Mouse (Mus musculus) lung, postnatal 0 days (tissue): ENCODE data around the gene Drd4. TPM values are rescaled to one million over a fixed set of nuclear protein-coding genes. Genes with fewer than 3 reads are reported as not detected.

ENCODE experiments used
- ATAC-seq: fragments of 200-750 bp; cut with Nextera tagmentation; 2 replicates; pipeline ENCODE4 v1.8.0; 2017; ENCODE audit warnings: moderate library complexity
- DNase-seq: peaks from one replicate; pipeline ENCODE4 v3.0.0-alpha.2; 2016; ENCODE audit warnings: low spot score
- H3K27ac ChIP-seq: fragments of 300-500 bp; sonication (generic); 2 replicates; pipeline ENCODE4 v1.5.1; 2014; ENCODE audit warnings: antibody characterized with exemption, mild to moderate bottlenecking, low read length, mixed read lengths
- H3K27me3 ChIP-seq: fragments of 300-500 bp; sonication (generic); replicated peaks from 2 replicates; pipeline ENCODE4 v1.6.1; 2014; ENCODE audit warnings: low read length, mixed read lengths; ENCODE audit not compliant: insufficient read depth
- H3K36me3 ChIP-seq: fragments of 300-500 bp; sonication (generic); 2 replicates; pipeline ENCODE4 v1.6.1; 2014; ENCODE audit warnings: low read length, mixed read lengths; ENCODE audit not compliant: insufficient read depth
- H3K4me1 ChIP-seq: fragments of 300-500 bp; sonication (generic); 2 replicates; pipeline ENCODE4 v1.6.1; 2014; ENCODE audit warnings: antibody characterized with exemption, low read depth, low read length, mixed read lengths; ENCODE audit not compliant: insufficient read depth
- H3K4me2 ChIP-seq: fragments of 300-500 bp; sonication (generic); replicated peaks from 2 replicates; pipeline ENCODE4 v1.6.1; 2014; ENCODE audit warnings: low read depth, mild to moderate bottlenecking, low read length, moderate library complexity, mixed read lengths
- H3K4me3 ChIP-seq: fragments of 300-500 bp; sonication (generic); 2 replicates; pipeline ENCODE4 v1.5.1; 2014; ENCODE audit warnings: low read depth, low read length
- H3K9ac ChIP-seq: fragments of 300-500 bp; sonication (generic); replicated peaks from 2 replicates; pipeline ENCODE4 v1.6.1; 2014; ENCODE audit warnings: low read depth, mild to moderate bottlenecking
- H3K9me3 ChIP-seq: fragments of 300-500 bp; sonication (generic); 2 replicates; pipeline ENCODE4 v1.6.1; 2016; ENCODE audit warnings: low read length, mixed read lengths
- CTCF ChIP-seq: IDR thresholded peaks from 2 replicates; pipeline ENCODE4 v1.5.1; 2016; ENCODE audit warnings: antibody characterized with exemption, mild to moderate bottlenecking
- EP300 ChIP-seq: IDR thresholded peaks from 2 replicates; pipeline ENCODE4 v1.6.1; 2016; ENCODE audit warnings: antibody characterized with exemption, mild to moderate bottlenecking, control low read depth
- WGBS: fragments of 180-500 bp; shearing (Covaris S2); extraction: QIAGEN DNeasy Blood & Tissue Kit; methylation state at CpG from one replicate; pipeline ENCODE4 v1.1.7; 2014; 5-methylcytosine and 5-hydroxymethylcytosine counted together
- polyA plus RNA-seq: library from polyadenylated mRNA; unstranded; fragments of >200 nt; fragmentation: Nextera tagmentation; extraction: Ambion mirVana; gene quantifications from 2 replicates; pipeline ENCODE4 v1.2.1, GENCODE M21; 2015

The Drd4 gene
- polyA plus RNA-seq, 1 experiment from 2014 or later = 0.12 TPM

- H3K9ac ChIP-seq = no peak overlapping the region
- ATAC-seq (no peak), DNase-seq (peak; percentile 57)
- peaks cover 10% of the 10 kb centered on the region for H3K4me1 ChIP-seq
- no peaks in the 10 kb centered on the region for H3K27me3 ChIP-seq
- peaks cover 12% of the 10 kb centered on the region for H3K36me3 ChIP-seq
- peak overlapping the region; percentile 90; the same call in 1 of the 2 replicates for H3K27ac ChIP-seq
- H3K4me3 ChIP-seq = no peak overlapping the region
- TF ChIP-seq CTCF (no peak), EP300 (no peak)
- 0 out of 2 replicates have a peak overlapping the region, but pooled peaks have one; percentile 58 for H3K4me2 ChIP-seq
- 58% methylated on average over 3 of the region's 3 CpGs for WGBS
- H3K9me3 ChIP-seq = no peaks in the 10 kb centered on the region
Observed at GRCm38 (mm10) chr7:141337716-141338416, 46.1 kb downstream of the Drd4 start.

- no peak for TF ChIP-seq EP300
- peak; percentile 50 for TF ChIP-seq CTCF
- H3K4me2 ChIP-seq = peak within 1 kb of the TSS; percentile 58
- WGBS = 4% methylated on average over 22 of the region's 23 CpGs
- DNase-seq = peak; percentile 90
- ATAC-seq = peak; percentile 86
- peaks cover 10% of the 10 kb centered on the region for H3K4me1 ChIP-seq
- H3K36me3 ChIP-seq = 0 out of 2 replicates have a peak, but pooled peaks cover 7% of the 10 kb centered on the region
- H3K9me3 ChIP-seq = no peaks in the 10 kb centered on the region
- H3K4me3 ChIP-seq = peak within 1 kb of the TSS; percentile 42
- H3K27ac ChIP-seq = peak within 1 kb of the TSS; percentile 90
- H3K9ac ChIP-seq = peak within 1 kb of the TSS; percentile 60
- H3K27me3 ChIP-seq = no peaks in the 10 kb centered on the region
Observed at GRCm38 (mm10) chr7:141338576-141339131, 46.8 kb downstream of the Drd4 start, which contains the start of gene Eps8l2. Gene Eps8l2, plus strand, starts transcription at chr7:141338880.

- TF ChIP-seq CTCF = 0 out of 2 replicates have a peak, but pooled peaks have one; percentile 5
- no peak for TF ChIP-seq EP300
- peak overlapping the region; percentile 58 for H3K4me2 ChIP-seq
- peak overlapping the region; percentile 60 for H3K9ac ChIP-seq
- peak overlapping the region; percentile 90 for H3K27ac ChIP-seq
- 0 out of 2 replicates have a peak, but pooled peaks cover 5% of the 10 kb centered on the region for H3K36me3 ChIP-seq
- H3K4me3 ChIP-seq = peak overlapping the region; percentile 42
- H3K4me1 ChIP-seq = peaks cover 10% of the 10 kb centered on the region
- WGBS = 30% methylated on average over 20 of the region's 20 CpGs
- H3K9me3 ChIP-seq = no peaks in the 10 kb centered on the region
- ATAC-seq = no peak
- H3K27me3 ChIP-seq = no peaks in the 10 kb centered on the region
- DNase-seq = no peak
Observed at GRCm38 (mm10) chr7:141339215-141339920, 47.6 kb downstream of the Drd4 start.

GRCm38 (mm10) chr7:141340023-141340422 is 48.2 kb downstream of the Drd4 start:
- Histone ChIP-seq H3K9ac (peak overlapping the region; percentile 60), H3K4me1 (peaks cover 10% of the 10 kb centered on the region), H3K4me3 (peak overlapping the region; percentile 42; the same call in 1 of the 2 replicates), H3K27me3 (no peaks in the 10 kb centered on the region), H3K9me3 (no peaks in the 10 kb centered on the region), H3K36me3 (0 out of 2 replicates have a peak, but pooled peaks cover 3% of the 10 kb centered on the region), H3K27ac (peak overlapping the region; percentile 90), H3K4me2 (peak overlapping the region; percentile 58)
- DNase-seq (no peak), ATAC-seq (no peak)
- 55% methylated on average over 7 of the region's 7 CpGs for WGBS
- TF ChIP-seq EP300 = no peak
- no peak for TF ChIP-seq CTCF

GRCm38 (mm10) chr7:141340476-141340875 is 48.7 kb downstream of the Drd4 start:
- 0 out of 2 replicates have a peak overlapping the region, but pooled peaks have one; percentile 42 for H3K4me3 ChIP-seq
- H3K27ac ChIP-seq = peak overlapping the region; percentile 90
- peak overlapping the region; percentile 60 for H3K9ac ChIP-seq
- no peaks in the 10 kb centered on the region for H3K27me3 ChIP-seq
- H3K9me3 ChIP-seq = no peaks in the 10 kb centered on the region
- DNase-seq = peak; percentile 87
- H3K4me2 ChIP-seq = peak overlapping the region; percentile 58
- WGBS = 58% methylated on average over 6 of the region's 6 CpGs
- no peaks in the 10 kb centered on the region for H3K36me3 ChIP-seq
- peak; percentile 80 for TF ChIP-seq EP300
- no peak for TF ChIP-seq CTCF
- peak; percentile 84 for ATAC-seq
- H3K4me1 ChIP-seq = peaks cover 10% of the 10 kb centered on the region
